Mouse (Mus musculus): ENCODE data around the gene Orc1. TPM values are rescaled to one million over a fixed set of nuclear protein-coding genes. Genes with fewer than 3 reads are reported as not detected.

Orc1 gene
- polyA plus RNA-seq, 1 experiment from 2014 or later: 3.1 TPM

GRCm38 (mm10) chr4:108664407-108664806 lies 85.2 kb downstream of the Orc1 start:
- Histone ChIP-seq H3K27ac (ENCODE audit: low read depth, low read length) (no peak overlapping the region), H3K36me3 (ENCODE audit: control insufficient read depth, insufficient read depth) (peaks cover 8% of the 10 kb centered on the region), H3K9ac (ENCODE audit: low read depth, low read length) (no peak overlapping the region), H3K27me3 (replicated peaks; ENCODE audit: control insufficient read depth, insufficient read depth, low read length) (no peaks in the 10 kb centered on the region), H3K9me3 (ENCODE audit: control insufficient read depth) (no peaks in the 10 kb centered on the region), H3K4me1 (replicated peaks; ENCODE audit: control insufficient read depth, insufficient read depth, low read length) (no peaks in the 10 kb centered on the region), H3K4me3 (ENCODE audit: low read depth, low read length) (no peak overlapping the region), H3K4me2 (replicated peaks; ENCODE audit: low read depth) (no peak overlapping the region)
- ATAC-seq: 0 out of 2 replicates have a peak, but pooled peaks have one; percentile 10
- peak; percentile 76 for TF ChIP-seq CTCF (IDR thresholded peaks at IDR 0.05; ENCODE audit: low read depth)
- WGBS: 49% methylated on average over 2 of the region's 2 CpGs

Other genes with a start within 250 kb of the Orc1 start
- 0.50 and 0.55 TPM in 2 replicates for gene Shisal2a, start 196.1 kb upstream of the Orc1 start, polyA plus RNA-seq (2015; fragmentation: Nextera tagmentation; extraction: Ambion mirVana)
- 21.7 and 22.9 TPM in 2 replicates for gene Gpx7, start 172.5 kb upstream of the Orc1 start, polyA plus RNA-seq (2015; fragmentation: Nextera tagmentation; extraction: Ambion mirVana)
- 19.1 and 22.8 TPM in 2 replicates for gene Tut4, start 120.0 kb upstream of the Orc1 start, polyA plus RNA-seq (2015; fragmentation: Nextera tagmentation; extraction: Ambion mirVana)
- gene Prpf38a, start 87 bp upstream of the Orc1 start, polyA plus RNA-seq (2015; fragmentation: Nextera tagmentation; extraction: Ambion mirVana): 64.1 and 65.2 TPM in 2 replicates
- gene Cc2d1b, start 40.5 kb downstream of the Orc1 start, polyA plus RNA-seq (2015; fragmentation: Nextera tagmentation; extraction: Ambion mirVana): 25.7 and 26.7 TPM in 2 replicates
- 1.3 and 2.2 TPM in 2 replicates for gene 3110021N24Rik, start 140.2 kb downstream of the Orc1 start, polyA plus RNA-seq (2015; fragmentation: Nextera tagmentation; extraction: Ambion mirVana)
- gene Zfyve9, start 201.4 kb downstream of the Orc1 start, polyA plus RNA-seq (2015; fragmentation: Nextera tagmentation; extraction: Ambion mirVana): 5.0 and 6.1 TPM in 2 replicates